Mouse (Mus musculus): Measurements from ENCODE around the gene Cnppd1. TPM values are rescaled to one million over a fixed set of nuclear protein-coding genes. Genes with fewer than 3 reads are reported as not detected.

Cnppd1 gene
- total and polyA plus RNA-seq, 3 experiments = 12.3 to 47.2 (median 16.2) TPM

DNA sequence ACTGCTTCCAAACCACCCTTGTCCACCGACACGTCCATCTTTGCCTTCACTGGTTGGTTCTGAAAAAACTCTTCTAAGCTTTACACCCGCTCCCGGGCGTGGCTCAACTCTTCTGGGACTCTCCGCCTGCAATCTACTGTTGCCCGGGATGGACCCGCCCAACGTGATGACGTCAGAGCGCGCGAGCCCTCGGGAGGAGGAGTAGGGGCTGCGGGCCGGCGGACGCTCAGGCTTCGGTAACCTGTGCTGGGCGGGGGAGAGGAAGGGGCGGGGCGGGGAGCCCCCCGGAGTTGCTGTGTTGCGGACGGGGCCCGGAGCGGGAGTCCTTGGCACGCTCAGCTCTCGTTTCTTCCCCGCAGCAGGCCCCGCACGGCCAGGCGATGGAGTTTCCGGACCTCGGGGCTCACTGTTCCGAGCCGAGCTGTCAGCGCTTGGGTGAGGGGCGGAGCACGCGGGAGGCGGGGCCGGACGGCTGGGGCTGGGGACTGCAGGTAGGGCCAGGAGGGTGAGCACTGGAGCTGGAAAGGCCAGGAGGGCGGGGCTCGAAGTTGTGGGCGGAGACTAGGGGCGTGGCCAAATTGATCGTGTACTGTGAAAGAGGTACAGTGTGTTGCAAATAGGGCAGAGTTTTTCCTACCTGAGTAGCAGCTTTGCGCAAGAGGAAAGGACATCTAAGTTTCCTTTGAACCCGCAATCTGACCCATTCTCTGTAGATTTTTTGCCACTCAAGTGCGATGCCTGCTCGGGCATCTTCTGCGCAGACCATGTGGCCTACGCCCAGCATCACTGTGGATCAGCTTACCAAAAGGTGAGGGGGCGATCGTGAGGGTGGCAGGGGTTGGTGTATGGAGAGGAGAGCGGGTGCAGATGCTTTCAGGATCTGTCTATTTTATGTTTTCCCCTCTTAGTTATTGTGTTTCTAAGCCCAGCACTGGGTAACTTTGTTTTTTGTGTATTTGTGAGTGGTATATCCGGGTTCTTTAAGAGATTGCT lies 26.3 kb upstream of the Cnppd1 start, which contains the start of gene Zfand2b (continued):
- TF ChIP-seq MEF2A (IDR thresholded peaks at IDR 0.05; ENCODE audit: borderline replicate concordance, low read depth, low read length) (peak; percentile 69), ZMIZ1 (IDR thresholded peaks at IDR 0.05; ENCODE audit: low read depth, low read length) (peak; percentile 88), TCF12 (IDR thresholded peaks at IDR 0.05; ENCODE audit: low read depth, low read length) (peak; percentile 89), JUN (IDR thresholded peaks at IDR 0.05; ENCODE audit: insufficient read depth, low read depth, low read length) (0 out of 2 replicates have a peak, but pooled peaks have one; percentile 3), POLR2A (IDR thresholded peaks at IDR 0.05; ENCODE audit: low read depth, low read length) (peak; percentile 84), POLR2AphosphoS2 (IDR thresholded peaks at IDR 0.05; ENCODE audit: low read depth, low read length) (peak; percentile 71; the same call in 1 of the 2 replicates), NELFE (IDR thresholded peaks at IDR 0.05; ENCODE audit: low read depth, low read length) (peak; percentile 78; the same call in 1 of the 2 replicates)

DNA sequence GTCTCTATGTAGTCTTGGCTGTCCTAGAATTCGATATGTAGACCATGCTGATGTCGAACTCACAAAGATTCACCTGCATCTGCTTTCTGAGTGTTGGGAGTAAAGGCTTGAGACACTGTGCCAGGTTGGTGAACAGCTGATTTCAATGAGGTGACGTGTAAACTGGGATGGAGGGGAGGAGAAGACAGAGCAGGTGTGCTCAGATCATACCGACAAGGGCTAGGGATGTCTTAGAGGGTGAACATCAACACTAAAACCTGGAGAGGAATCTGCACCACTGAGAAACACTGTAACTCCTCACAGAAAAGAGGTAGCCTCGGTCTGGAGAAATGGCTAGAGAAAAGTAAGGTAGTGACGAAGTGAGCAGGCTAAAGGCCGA lies 25.6 kb upstream of the Cnppd1 start:
- TF ChIP-seq USF2 (conservative IDR thresholded peaks at IDR 0.05; ENCODE audit: low read depth, low read length) (no peak), JUND (conservative IDR thresholded peaks at IDR 0.05; ENCODE audit: low read depth, low read length) (no peak), MXI1 (IDR thresholded peaks at IDR 0.05; ENCODE audit: low read depth, low read length) (no peak)
- peaks cover 6 to 25% of the 10 kb centered on the region in 2 experiments for H3K4me1 ChIP-seq (ENCODE audit: control insufficient read depth in 1 of 2, insufficient read depth in 2 of 2)

DNA sequence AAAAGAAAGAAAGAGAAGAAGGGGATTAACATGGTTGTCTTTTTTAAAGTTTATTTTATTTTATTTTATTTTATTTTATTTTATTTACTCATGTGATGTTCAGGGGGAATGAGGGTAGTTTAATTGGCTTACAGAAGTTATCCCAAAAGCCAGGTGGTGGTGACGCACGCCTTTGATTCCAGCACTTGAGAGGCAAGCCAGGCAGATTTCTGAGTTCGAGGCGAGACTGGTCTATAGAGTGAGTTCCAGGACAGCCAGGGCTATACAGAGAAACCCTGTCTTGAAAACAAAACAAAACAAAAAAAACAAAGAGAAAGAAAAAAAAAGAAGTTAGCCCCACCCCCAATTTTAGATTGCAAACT lies 17.7 kb upstream of the Cnppd1 start:
- Histone ChIP-seq H3K4me3 (replicated peaks in 1 of 3; ENCODE audit: low read depth in 2 of 3, low read length in 2 of 3, poor library complexity in 1 of 3) (no peak overlapping the region), H3K36me3 (replicated peaks in 1 of 2; ENCODE audit: control insufficient read depth in 1 of 2, insufficient read depth in 1 of 2, low read length in 1 of 2) (no peaks in the 10 kb centered on the region), H3K27me3 (replicated peaks) (no peaks in the 10 kb centered on the region), H3K9me3 (replicated peaks; ENCODE audit: low read length) (no peaks in the 10 kb centered on the region), H3K4me1 (ENCODE audit: control insufficient read depth in 1 of 2, insufficient read depth in 2 of 2) (no peaks in the 10 kb centered on the region), H3K27ac (ENCODE audit: insufficient read depth, low read depth) (no peak overlapping the region), H3K79me2 (replicated peaks; ENCODE audit: control insufficient read depth, extremely low read depth, insufficient read depth, poor library complexity, severe bottlenecking) (no peaks in the 10 kb centered on the region), H3K9ac (ENCODE audit: insufficient read depth, low read depth) (no peak overlapping the region), H3K4me2 (ENCODE audit: insufficient read depth, low read depth, poor library complexity, severe bottlenecking) (no peak overlapping the region)
- no peak for DNase-seq (ENCODE audit: extremely low read depth)
- TF ChIP-seq E2F4 (IDR thresholded peaks at IDR 0.05; ENCODE audit: insufficient replicate concordance, low read depth, low read length) = no peak
- dilution Hi-C loops (cut with MboI; ENCODE audit: extremely low pct_ligation_motif_present, extremely low pct_unique_long_range_greater_than_20kb, low sequenced_read_pairs) = no loop called here
- in situ Hi-C loops (cut with MboI; ENCODE audit: low pct_ligation_motif_present, low pct_unique_long_range_greater_than_20kb, low sequenced_read_pairs) = no loop called here

More for the DNA sequence above, 25.6 kb upstream of the Cnppd1 start:
- H3K36me3 ChIP-seq (replicated peaks in 1 of 2; ENCODE audit: control insufficient read depth in 1 of 2, insufficient read depth in 1 of 2, low read length in 1 of 2) = peaks cover 32 to 36% of the 10 kb centered on the region in 2 experiments
- in situ Hi-C loops (cut with MboI; ENCODE audit: low pct_ligation_motif_present, low pct_unique_long_range_greater_than_20kb, low sequenced_read_pairs) (no loop called here), dilution Hi-C loops (cut with MboI; ENCODE audit: extremely low pct_ligation_motif_present, extremely low pct_unique_long_range_greater_than_20kb, low sequenced_read_pairs) (no loop called here)
- peak overlapping the region; percentile 71 for H3K9ac ChIP-seq (ENCODE audit: insufficient read depth, low read depth)
- no peak for DNase-seq (ENCODE audit: extremely low read depth)
- peak overlapping the region; percentile 38; the same call in 1 of the 2 replicates for H3K27ac ChIP-seq (ENCODE audit: insufficient read depth, low read depth)
- peak overlapping the region; percentile 41 to 67 (median 51) for H3K4me3 ChIP-seq (replicated peaks in 1 of 3; ENCODE audit: low read depth in 2 of 3, low read length in 2 of 3, poor library complexity in 1 of 3)
- no peaks in the 10 kb centered on the region for H3K27me3 ChIP-seq (replicated peaks)
- no peaks in the 10 kb centered on the region for H3K79me2 ChIP-seq (replicated peaks; ENCODE audit: control insufficient read depth, extremely low read depth, insufficient read depth, poor library complexity, severe bottlenecking)
- H3K9me3 ChIP-seq (replicated peaks; ENCODE audit: low read length) = no peaks in the 10 kb centered on the region
- H3K4me2 ChIP-seq (ENCODE audit: insufficient read depth, low read depth, poor library complexity, severe bottlenecking) = peak overlapping the region; percentile 76
